Mouse (Mus musculus) v-Abl transformed pro-B cells (cell line): ENCODE results near the gene Sec23b.

Experiments used
- in situ Hi-C, 2 experiments: fragments of 400-800 bp; cut with MboI; formaldehyde crosslinking; loops; one replicate each; pipeline ENCODE4 v1.15.1; 2025; ENCODE audit not compliant: unreplicated experiment in 2 of 2

Sec23b gene

DNA sequence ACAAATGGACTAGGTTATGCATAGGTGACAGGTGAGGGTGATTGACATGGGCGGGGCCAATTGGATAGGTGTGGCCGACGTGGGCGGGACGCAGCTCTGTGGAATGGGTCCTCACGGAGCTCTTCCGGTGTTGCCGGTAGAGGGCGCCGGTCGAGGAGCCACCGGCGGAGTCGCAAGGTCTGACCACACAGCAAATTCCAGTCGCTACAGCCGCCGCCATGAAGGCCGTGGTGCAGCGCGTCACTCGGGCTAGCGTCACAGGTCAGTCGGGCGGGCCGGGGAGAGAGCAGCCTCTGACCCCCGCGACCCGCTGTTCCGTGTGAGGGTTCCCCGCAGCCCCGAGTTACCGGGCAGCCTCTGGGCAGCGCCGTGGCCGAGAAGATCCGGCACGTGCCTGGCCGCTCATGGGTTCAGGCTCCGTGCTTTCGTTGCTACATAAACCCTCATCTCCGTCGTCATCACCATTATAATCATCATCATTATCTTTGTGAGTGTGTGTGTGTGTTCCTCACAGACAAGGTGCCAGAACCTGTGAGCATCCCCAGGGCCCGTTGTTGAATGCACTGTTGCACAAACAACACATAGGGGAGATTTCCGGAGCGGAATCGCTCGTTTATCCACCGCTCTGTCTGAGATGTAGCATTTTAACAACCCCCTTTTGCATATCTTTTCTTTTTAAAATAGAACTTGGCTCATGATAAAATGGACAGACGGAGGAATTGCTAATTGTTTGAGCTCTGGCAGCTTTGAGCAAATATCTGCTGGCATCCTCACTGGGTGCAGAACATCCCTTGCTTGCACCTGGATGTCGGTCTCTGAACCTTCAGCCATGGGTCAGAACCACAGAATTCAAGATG lies 44.0 kb downstream of the Sec23b start, which contains the start of gene Dtd1:
Dtd1 (plus strand) TSS at position 67 of the 857 bp plus-strand sequence.
- in situ Hi-C loops, result loop anchor here (25.0 kb wide), 4 partner anchors 613 to 1912 kb away; partner anchors contain the start of genes Naa20 (in 2 of the 2) and Ralgapa2 (in 1 of the 2)

DNA sequence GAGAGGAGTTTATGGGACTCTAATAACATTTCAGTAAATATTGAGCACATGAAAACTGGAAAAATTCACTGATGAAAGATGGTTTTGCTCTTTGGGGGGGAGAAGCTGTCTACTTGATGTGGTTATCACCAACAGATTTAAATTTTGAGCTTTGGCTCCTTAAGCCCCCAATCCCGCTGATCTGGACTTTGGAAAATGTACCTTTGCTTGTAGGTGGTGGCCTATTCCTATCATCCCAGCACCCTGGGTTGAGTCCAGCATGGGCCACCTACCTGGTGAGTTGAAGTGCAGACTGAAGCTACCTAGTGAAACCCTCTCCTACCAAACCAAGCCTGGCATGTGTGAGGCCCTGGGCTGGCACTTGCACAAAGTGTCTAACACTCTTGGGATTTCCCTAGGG lies 45.5 kb downstream of the Sec23b start:
- in situ Hi-C loops, result loop anchor here in 1 of 2 experiments (25.0 kb wide), 3 partner anchors 1311 to 1911 kb away; partner anchors contain the start of genes Naa20 and Ralgapa2

DNA sequence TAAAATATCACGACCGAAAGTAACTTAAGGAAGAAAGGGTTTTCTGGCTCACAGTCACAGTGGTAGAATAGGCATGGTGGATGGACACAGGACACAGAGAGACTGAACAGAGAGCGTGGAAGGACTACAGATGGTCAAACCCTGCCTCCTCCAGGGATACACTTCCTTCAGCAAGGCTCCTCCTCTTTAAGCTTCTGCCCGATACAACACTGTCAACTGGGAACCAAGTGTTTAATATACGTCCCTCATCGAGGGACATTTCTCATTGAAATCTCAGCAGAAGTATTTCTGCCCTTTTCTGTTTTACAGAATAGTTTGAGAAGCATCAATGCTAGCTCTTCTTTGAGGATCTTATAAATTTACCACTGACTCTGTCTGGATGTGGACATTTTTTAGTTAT lies 57.9 kb downstream of the Sec23b start:
- in situ Hi-C loops, result loop anchor here in 1 of 2 experiments (25.0 kb wide), 3 partner anchors 1298 to 1898 kb away; partner anchors contain the start of genes Naa20 and Ralgapa2

DNA sequence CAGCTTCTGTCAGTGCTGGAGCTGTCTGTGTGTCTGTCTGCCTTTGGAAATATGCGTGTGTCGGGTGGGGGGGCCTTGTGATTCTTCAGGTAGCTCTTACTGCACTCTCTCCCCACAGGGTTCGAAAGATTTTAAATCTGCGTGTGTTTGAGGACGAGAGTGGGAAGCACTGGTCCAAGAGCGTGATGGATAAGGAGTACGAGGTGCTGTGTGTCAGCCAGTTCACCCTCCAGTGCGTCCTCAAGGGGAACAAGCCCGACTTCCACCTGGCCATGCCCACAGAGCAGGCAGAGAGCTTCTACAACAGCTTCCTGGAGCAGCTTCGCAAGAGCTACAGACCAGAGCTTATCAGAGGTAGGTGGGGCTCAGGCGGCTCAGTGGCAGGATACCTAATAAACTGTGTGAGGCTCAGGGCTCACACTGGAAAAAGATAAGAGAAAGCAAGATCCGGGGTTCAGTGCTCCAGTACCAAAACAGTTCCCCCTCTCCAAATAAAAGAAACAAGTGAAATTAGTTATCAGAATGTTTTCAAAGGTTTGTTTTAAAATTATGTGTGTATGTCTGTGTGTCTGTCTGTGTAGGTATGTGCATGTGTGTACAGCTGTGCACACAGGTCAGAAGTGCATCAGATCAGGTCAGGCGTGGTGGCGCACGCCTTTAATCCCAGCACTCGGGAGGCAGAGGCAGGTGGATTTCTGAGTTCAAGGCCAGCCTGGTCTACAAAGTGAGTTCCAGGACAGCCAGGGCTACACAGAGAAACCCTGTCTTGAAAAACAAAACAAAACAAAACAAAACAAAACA lies 61.2 kb downstream of the Sec23b start:
- in situ Hi-C loops, result loop anchor here in 1 of 2 experiments (25.0 kb wide), 3 partner anchors 1295 to 1895 kb away; partner anchors contain the start of genes Naa20 and Ralgapa2

GRCm38 (mm10) chr2:144621491-144621890 lies 65.5 kb downstream of the Sec23b start:
- in situ Hi-C loops, result loop anchor here in 1 of 2 experiments (25.0 kb wide), 3 partner anchors 1291 to 1891 kb away; partner anchors contain the start of genes Naa20 and Ralgapa2

GRCm38 (mm10) chr2:144633551-144633950 lies 77.5 kb downstream of the Sec23b start:
- in situ Hi-C loops, result loop anchor here (10.0 to 25.0 kb wide), 4 partner anchors 371 to 661 kb away; no protein-coding TSS in a partner anchor

DNA sequence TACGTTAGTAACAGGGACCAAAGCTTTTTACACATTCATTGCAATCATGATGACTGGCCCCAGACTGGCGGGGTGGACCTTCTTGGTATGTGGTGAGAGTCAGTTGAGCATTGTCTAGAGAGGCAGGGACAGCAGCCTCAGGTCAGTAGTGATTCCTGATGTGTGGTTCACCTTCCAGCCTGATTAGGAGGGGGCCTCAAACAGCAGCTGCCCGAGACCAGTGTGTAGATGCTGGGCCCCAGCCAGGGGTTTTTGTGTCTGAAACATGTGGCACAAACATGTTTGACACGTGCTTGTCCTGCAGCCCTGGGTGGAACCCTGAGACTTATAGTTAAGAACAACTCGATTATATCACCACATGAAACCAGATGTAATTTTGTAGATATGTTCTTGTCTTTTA lies 78.2 kb downstream of the Sec23b start:
- in situ Hi-C loops, result loop anchor here (10.0 to 25.0 kb wide), 4 partner anchors 371 to 661 kb away; no protein-coding TSS in a partner anchor

- in situ Hi-C loops, result loop anchor here (5.0 to 25.0 kb wide), 5 partner anchors 370 to 953 kb away; no protein-coding TSS in a partner anchor
Measured at GRCm38 (mm10) chr2:144634729-144635128, 78.7 kb downstream of the Sec23b start.

DNA sequence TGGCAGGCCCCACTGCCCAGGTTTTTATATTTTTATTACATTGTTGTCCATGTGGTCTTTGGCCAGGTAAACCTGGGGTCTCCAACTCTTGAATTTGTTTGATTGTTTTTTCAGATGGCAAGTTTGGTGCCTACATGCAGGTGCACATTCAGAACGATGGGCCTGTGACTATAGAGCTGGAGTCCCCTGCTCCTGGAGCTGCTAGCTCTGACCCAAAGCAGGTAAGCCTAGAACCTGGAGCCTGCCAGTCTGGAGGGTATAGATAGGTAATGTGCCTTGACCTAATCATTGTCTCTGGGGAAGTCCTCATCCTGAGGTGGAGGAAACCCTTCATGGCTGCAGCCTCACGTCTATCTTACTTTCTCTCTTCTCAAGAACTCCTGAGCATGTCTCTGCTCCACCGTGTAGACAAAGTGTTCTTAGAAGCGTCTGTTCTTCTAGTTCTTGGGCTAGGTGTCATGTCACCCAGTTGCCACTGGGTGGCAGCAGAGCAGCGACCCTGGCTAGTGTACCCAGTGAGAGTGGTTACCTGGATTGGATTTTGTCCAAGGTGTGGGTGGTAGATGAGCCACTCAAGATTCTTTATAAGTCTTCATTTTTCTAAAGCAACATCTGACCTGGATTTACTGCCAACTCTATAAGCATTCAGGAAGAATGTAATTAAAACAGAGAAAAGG lies 79.8 kb downstream of the Sec23b start:
- in situ Hi-C loops, result loop anchor here (5.0 to 25.0 kb wide), 5 partner anchors 369 to 952 kb away; no protein-coding TSS in a partner anchor

GRCm38 (mm10) chr2:144637204-144637603 lies 81.2 kb downstream of the Sec23b start:
- in situ Hi-C loops, result loop anchor here (5.0 to 25.0 kb wide), 5 partner anchors 368 to 950 kb away; no protein-coding TSS in a partner anchor

DNA sequence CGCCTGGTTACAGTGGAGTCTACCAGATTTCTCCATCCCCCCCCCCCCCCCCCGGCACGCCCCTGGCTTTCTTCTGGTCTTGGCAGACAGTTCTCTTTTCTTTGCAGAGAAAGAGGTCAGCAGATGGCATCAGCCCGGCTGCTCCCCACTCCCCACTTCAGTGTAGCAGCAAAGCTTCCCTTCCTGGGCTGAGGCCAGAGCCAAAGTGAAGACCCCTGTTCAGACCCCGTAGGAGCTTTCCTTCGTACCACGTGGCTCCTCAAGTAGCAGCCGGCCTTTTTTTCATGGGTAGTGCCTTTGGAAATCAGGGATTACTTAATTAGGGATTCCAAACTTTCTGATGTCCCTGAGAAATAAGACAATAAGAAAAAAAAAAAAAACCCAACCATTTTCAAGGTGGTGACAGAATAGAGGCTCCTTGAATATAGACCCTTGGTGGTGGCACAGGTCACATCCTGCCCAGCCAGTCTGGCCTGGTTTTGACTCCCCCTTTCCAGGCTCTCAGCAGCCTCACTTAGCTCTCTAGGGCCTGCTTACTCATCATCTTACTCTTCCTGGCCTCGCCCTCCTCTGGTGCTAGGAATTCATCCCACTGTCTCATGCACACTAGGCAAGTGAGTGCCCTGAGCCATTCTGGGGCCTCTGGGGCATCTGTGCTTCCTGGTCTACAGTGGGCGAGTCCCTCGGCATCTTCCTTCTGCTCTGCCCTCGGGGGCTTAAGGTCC lies 81.8 kb downstream of the Sec23b start:
- in situ Hi-C loops, result loop anchor here (5.0 to 25.0 kb wide), 5 partner anchors 367 to 949 kb away; no protein-coding TSS in a partner anchor

- in situ Hi-C loops, result loop anchor here (5.0 to 25.0 kb wide), 5 partner anchors 366 to 949 kb away; no protein-coding TSS in a partner anchor
Measured at GRCm38 (mm10) chr2:144638719-144639118, 82.7 kb downstream of the Sec23b start.

GRCm38 (mm10) chr2:144640101-144640500 lies 84.1 kb downstream of the Sec23b start:
- in situ Hi-C loops, result loop anchor here (5.0 to 25.0 kb wide), 3 partner anchors 372 to 947 kb away; no protein-coding TSS in a partner anchor
